Mouse (Mus musculus) ovary, postnatal 36 days (tissue): ENCODE results near the gene Tcf3.
A peak's percentile ranks its signal among the peaks of the same experiment; 100 is the strongest.

Experiments used
- DNase-seq: peaks from one replicate; pipeline ENCODE4 v3.0.0; 2022; ENCODE audit warnings: low spot score, mixed read lengths

Tcf3 gene

GRCm38 (mm10) chr10:80433513-80434232, at the start of gene Tcf3:
Gene Tcf3 (minus strand): TSS chr10:80433647.
- DNase-seq, result peak; percentile 92

GRCm38 (mm10) chr10:80481002-80481401, 47.6 kb upstream of the Tcf3 start:
- DNase-seq, result no peak

- DNase-seq, result no peak
Measured at GRCm38 (mm10) chr10:80478531-80478930, 45.1 kb upstream of the Tcf3 start.

- DNase-seq, result peak; percentile 90
Measured at GRCm38 (mm10) chr10:80475290-80475959, 42.0 kb upstream of the Tcf3 start.

- no peak for DNase-seq
Measured at GRCm38 (mm10) chr10:80465066-80465465, 31.6 kb upstream of the Tcf3 start.

GRCm38 (mm10) chr10:80464381-80465035, 31.1 kb upstream of the Tcf3 start:
- DNase-seq, result no peak

- DNase-seq, result no peak
Measured at GRCm38 (mm10) chr10:80461346-80461745, 27.9 kb upstream of the Tcf3 start.

- DNase-seq, result no peak
Measured at GRCm38 (mm10) chr10:80460324-80460723, 26.9 kb upstream of the Tcf3 start.

GRCm38 (mm10) chr10:80459671-80460070, 26.2 kb upstream of the Tcf3 start:
- no peak for DNase-seq

GRCm38 (mm10) chr10:80459236-80459635, 25.8 kb upstream of the Tcf3 start:
- no peak for DNase-seq

- no peak for DNase-seq
Measured at GRCm38 (mm10) chr10:80455697-80456096, 22.2 kb upstream of the Tcf3 start.

GRCm38 (mm10) chr10:80454781-80455180, 21.3 kb upstream of the Tcf3 start:
- DNase-seq, result no peak

GRCm38 (mm10) chr10:80453601-80454000, 20.2 kb upstream of the Tcf3 start:
- DNase-seq, result no peak

GRCm38 (mm10) chr10:80450599-80450998, 17.2 kb upstream of the Tcf3 start:
- no peak for DNase-seq

GRCm38 (mm10) chr10:80445898-80446601, 12.6 kb upstream of the Tcf3 start:
- peak; percentile 74 for DNase-seq

GRCm38 (mm10) chr10:80445052-80445451, 11.6 kb upstream of the Tcf3 start:
- no peak for DNase-seq

- peak; percentile 57 for DNase-seq
Measured at GRCm38 (mm10) chr10:80444339-80445045, 11.0 kb upstream of the Tcf3 start.

GRCm38 (mm10) chr10:80443575-80444278, 10.3 kb upstream of the Tcf3 start:
- no peak for DNase-seq

- DNase-seq, result no peak
Measured at GRCm38 (mm10) chr10:80442989-80443388, 9.5 kb upstream of the Tcf3 start.

- DNase-seq, result no peak
Measured at GRCm38 (mm10) chr10:80441598-80441997, 8.2 kb upstream of the Tcf3 start.

GRCm38 (mm10) chr10:80440031-80440430, 6.6 kb upstream of the Tcf3 start:
- no peak for DNase-seq
